Mouse (Mus musculus) embryonic facial prominence, embryonic 14.5 days (tissue): ENCODE measurements around the gene Sun2. TPM values are rescaled to one million over a fixed set of nuclear protein-coding genes. Genes with fewer than 3 reads are reported as not detected.

Source experiments
- ATAC-seq: fragments of 200-750 bp; cut with Nextera tagmentation; 2 replicates; pipeline ENCODE4 v1.8.0; 2017; ENCODE audit warnings: low read depth, moderate number of reproducible peaks, moderate TSS enrichment
- DNase-seq: peaks from one replicate; pipeline ENCODE4 v3.0.0-alpha.2; 2015; ENCODE audit warnings: low spot score
- H3K27ac ChIP-seq: fragments of 300-500 bp; sonication (generic); replicated peaks from 2 replicates; pipeline ENCODE4 v1.5.1; 2014; ENCODE audit warnings: low read depth, mild to moderate bottlenecking, low read length, moderate library complexity
- H3K27me3 ChIP-seq: fragments of 300-500 bp; sonication (generic); replicated peaks from 2 replicates; pipeline ENCODE4 v1.6.1; 2014; ENCODE audit warnings: low read length; ENCODE audit not compliant: control insufficient read depth, insufficient read depth
- H3K36me3 ChIP-seq: fragments of 300-500 bp; sonication (generic); 2 replicates; pipeline ENCODE4 v1.6.1; 2014; ENCODE audit warnings: low read length, mixed read lengths; ENCODE audit not compliant: control insufficient read depth, insufficient read depth
- H3K4me1 ChIP-seq: fragments of 300-500 bp; sonication (generic); 2 replicates; pipeline ENCODE4 v1.6.1; 2014; ENCODE audit warnings: antibody characterized with exemption, low read length; ENCODE audit not compliant: control insufficient read depth, insufficient read depth
- H3K4me2 ChIP-seq: fragments of 300-500 bp; sonication (generic); 2 replicates; pipeline ENCODE4 v1.6.1; 2014; ENCODE audit warnings: low read depth, mild to moderate bottlenecking, low read length, moderate library complexity, mixed read lengths
- H3K4me3 ChIP-seq: fragments of 300-500 bp; sonication (generic); 2 replicates; pipeline ENCODE4 v1.5.1; 2014; ENCODE audit warnings: low read depth, mild to moderate bottlenecking, low read length
- H3K9ac ChIP-seq: fragments of 300-500 bp; sonication (generic); 2 replicates; pipeline ENCODE4 v1.6.1; 2014; ENCODE audit warnings: low read depth, mild to moderate bottlenecking, low read length, moderate library complexity, mixed read lengths
- H3K9me3 ChIP-seq: fragments of 300-500 bp; sonication (generic); 2 replicates; pipeline ENCODE4 v1.6.1; 2016; ENCODE audit warnings: low read length; ENCODE audit not compliant: control insufficient read depth
- WGBS: fragments of 180-500 bp; shearing (Covaris S2); extraction: QIAGEN DNeasy Blood & Tissue Kit; methylation state at CpG from one replicate; pipeline ENCODE4 v1.1.7; 2014; 5-methylcytosine and 5-hydroxymethylcytosine counted together
- polyA plus RNA-seq: library from polyadenylated mRNA; unstranded; fragments of >200 nt; fragmentation: Nextera tagmentation; extraction: Ambion mirVana; gene quantifications from 2 replicates; pipeline ENCODE4 v1.2.1, GENCODE M21; 2014

Sun2 gene
- 5.9 and 6.4 TPM in 2 replicates for polyA plus RNA-seq

GRCm38 (mm10) chr15:79741921-79742705, at the start of gene Sun2:
Sun2 (minus strand) TSS chr15:79742536.
- peak within 1 kb of the TSS; percentile 91 for H3K9ac ChIP-seq
- peak within 1 kb of the TSS; percentile 24 for H3K27ac ChIP-seq
- peak within 1 kb of the TSS; percentile 97 for H3K4me3 ChIP-seq
- DNase-seq, result peak; percentile 95
- peaks cover 9% of the 10 kb centered on the region for H3K4me1 ChIP-seq
- H3K4me2 ChIP-seq, result peak within 1 kb of the TSS; percentile 70
- WGBS, result 2% methylated on average over 34 of the region's 93 CpGs
- no peaks in the 10 kb centered on the region for H3K27me3 ChIP-seq
- no peaks in the 10 kb centered on the region for H3K9me3 ChIP-seq
- ATAC-seq, result peak; percentile 93
- H3K36me3 ChIP-seq, result peaks cover 19% of the 10 kb centered on the region

- Histone ChIP-seq H3K4me2 (no peak overlapping the region), H3K27ac (no peak overlapping the region), H3K9ac (no peak overlapping the region), H3K9me3 (no peaks in the 10 kb centered on the region), H3K4me1 (no peaks in the 10 kb centered on the region), H3K4me3 (no peak overlapping the region), H3K27me3 (no peaks in the 10 kb centered on the region), H3K36me3 (no peaks in the 10 kb centered on the region)
- DNase-seq (peak; percentile 74), ATAC-seq (no peak)
- 6% methylated on average over 6 of the region's 12 CpGs for WGBS
Measured at GRCm38 (mm10) chr15:79791502-79791901, 49.2 kb upstream of the Sun2 start.

GRCm38 (mm10) chr15:79790905-79791304, 48.6 kb upstream of the Sun2 start:
- no peak overlapping the region for H3K4me3 ChIP-seq
- no peak overlapping the region for H3K9ac ChIP-seq
- ATAC-seq, result no peak
- no peaks in the 10 kb centered on the region for H3K27me3 ChIP-seq
- H3K4me1 ChIP-seq, result no peaks in the 10 kb centered on the region
- 76% methylated on average over 6 of the region's 6 CpGs for WGBS
- H3K36me3 ChIP-seq, result no peaks in the 10 kb centered on the region
- DNase-seq, result no peak
- no peak overlapping the region for H3K4me2 ChIP-seq
- no peak overlapping the region for H3K27ac ChIP-seq
- no peaks in the 10 kb centered on the region for H3K9me3 ChIP-seq

GRCm38 (mm10) chr15:79790111-79790510, 47.8 kb upstream of the Sun2 start:
- 58% methylated on average over 8 of the region's 8 CpGs for WGBS
- ATAC-seq (no peak), DNase-seq (no peak)
- no peaks in the 10 kb centered on the region for H3K27me3 ChIP-seq
- no peak overlapping the region for H3K9ac ChIP-seq
- H3K4me1 ChIP-seq, result no peaks in the 10 kb centered on the region
- H3K4me3 ChIP-seq, result no peak overlapping the region
- H3K4me2 ChIP-seq, result no peak overlapping the region
- H3K27ac ChIP-seq, result no peak overlapping the region
- H3K9me3 ChIP-seq, result no peaks in the 10 kb centered on the region
- no peaks in the 10 kb centered on the region for H3K36me3 ChIP-seq

- Histone ChIP-seq H3K4me1 (no peaks in the 10 kb centered on the region), H3K36me3 (no peaks in the 10 kb centered on the region), H3K4me3 (no peak overlapping the region), H3K9ac (no peak overlapping the region), H3K4me2 (no peak overlapping the region), H3K27me3 (no peaks in the 10 kb centered on the region), H3K27ac (no peak overlapping the region), H3K9me3 (no peaks in the 10 kb centered on the region)
- DNase-seq, result no peak
- WGBS, result 56% methylated on average over 8 of the region's 8 CpGs
- ATAC-seq, result no peak; the same call in 1 of the 2 replicates
Measured at GRCm38 (mm10) chr15:79787815-79788214, 45.5 kb upstream of the Sun2 start.

GRCm38 (mm10) chr15:79785056-79785455, 42.7 kb upstream of the Sun2 start:
- WGBS, result 54% methylated on average over 1 of the region's 1 CpGs
- DNase-seq, result no peak
- no peak overlapping the region for H3K9ac ChIP-seq
- H3K9me3 ChIP-seq, result no peaks in the 10 kb centered on the region
- H3K27ac ChIP-seq, result no peak overlapping the region
- H3K4me1 ChIP-seq, result no peaks in the 10 kb centered on the region
- H3K36me3 ChIP-seq, result no peaks in the 10 kb centered on the region
- ATAC-seq, result no peak
- no peak overlapping the region for H3K4me3 ChIP-seq
- H3K27me3 ChIP-seq, result no peaks in the 10 kb centered on the region
- H3K4me2 ChIP-seq, result no peak overlapping the region

- Histone ChIP-seq H3K4me1 (peaks cover 10% of the 10 kb centered on the region), H3K4me3 (no peak within 1 kb of the TSS)
- no peak for DNase-seq
Measured at GRCm38 (mm10) chr15:79777749-79778148, 35.4 kb upstream of the Sun2 start, which contains the start of gene Dnal4. Dnal4 (minus strand) TSS chr15:79777849.

GRCm38 (mm10) chr15:79775662-79776061, 33.3 kb upstream of the Sun2 start:
- H3K27me3 ChIP-seq, result no peaks in the 10 kb centered on the region
- no peak overlapping the region for H3K4me2 ChIP-seq
- no peak overlapping the region for H3K9ac ChIP-seq
- WGBS, result 65% methylated on average over 7 of the region's 7 CpGs
- ATAC-seq, result no peak
- H3K4me3 ChIP-seq, result no peak overlapping the region
- H3K27ac ChIP-seq, result no peak overlapping the region
- H3K9me3 ChIP-seq, result no peaks in the 10 kb centered on the region
- peaks cover 10% of the 10 kb centered on the region for H3K4me1 ChIP-seq
- no peak for DNase-seq
- H3K36me3 ChIP-seq, result no peaks in the 10 kb centered on the region

More at GRCm38 (mm10) chr15:79777749-79778148, 35.4 kb upstream of the Sun2 start, which contains the start of gene Dnal4:
- no peaks in the 10 kb centered on the region for H3K36me3 ChIP-seq
- H3K27me3 ChIP-seq, result no peaks in the 10 kb centered on the region
- H3K9me3 ChIP-seq, result no peaks in the 10 kb centered on the region
- H3K9ac ChIP-seq, result no peak within 1 kb of the TSS
- ATAC-seq, result no peak
- no peak within 1 kb of the TSS for H3K27ac ChIP-seq
- no peak within 1 kb of the TSS for H3K4me2 ChIP-seq
